Mouse (Mus musculus): Measurements from ENCODE around the gene Bend3. TPM values are rescaled to one million over a fixed set of nuclear protein-coding genes. Genes with fewer than 3 reads are reported as not detected.
"Not testable (repeated sequence)": the region's sequence is repeated elsewhere in the genome, so short reads cannot be mapped to it uniquely, and the experiment has no call there.

Gene Bend3
- polyA plus RNA-seq, 1 experiment from 2014 or later, result 7.7 TPM

GRCm38 (mm10) chr10:43516992-43517660, 38.5 kb downstream of the Bend3 start:
- Histone ChIP-seq H3K27me3 (ENCODE audit: low read depth, poor library complexity, severe bottlenecking) (no peaks in the 10 kb centered on the region), H3K27ac (replicated peaks) (peak overlapping the region; percentile 52), H3K36me3 (peaks cover 37% of the 10 kb centered on the region), H3K4me3 (no peak overlapping the region), H3K4me1 (no peaks in the 10 kb centered on the region), H3K9me3 (replicated peaks) (no peaks in the 10 kb centered on the region)
- no peak for DNase-seq (ENCODE audit: low spot score)
- WGBS, result 75% methylated on average over 6 of the region's 6 CpGs

- H3K27me3 ChIP-seq (ENCODE audit: low read depth, poor library complexity, severe bottlenecking), result no peaks in the 10 kb centered on the region
- DNase-seq (ENCODE audit: low spot score), result no peak
- H3K9me3 ChIP-seq (replicated peaks), result no peaks in the 10 kb centered on the region
- H3K36me3 ChIP-seq, result peaks cover 31% of the 10 kb centered on the region
- no peak overlapping the region for H3K4me3 ChIP-seq
- WGBS, result 76% methylated on average over 4 of the region's 4 CpGs
- H3K27ac ChIP-seq (replicated peaks), result no peak overlapping the region
- no peaks in the 10 kb centered on the region for H3K4me1 ChIP-seq
Measured at GRCm38 (mm10) chr10:43517836-43518235, 39.2 kb downstream of the Bend3 start.

- Histone ChIP-seq H3K36me3 (peaks cover 26% of the 10 kb centered on the region), H3K4me3 (no peak overlapping the region), H3K4me1 (no peaks in the 10 kb centered on the region), H3K27me3 (ENCODE audit: low read depth, poor library complexity, severe bottlenecking) (no peaks in the 10 kb centered on the region), H3K9me3 (replicated peaks) (no peaks in the 10 kb centered on the region), H3K27ac (replicated peaks) (no peak overlapping the region)
- DNase-seq (ENCODE audit: low spot score), result no peak
- WGBS, result 89% methylated on average over 13 of the region's 13 CpGs
Measured at GRCm38 (mm10) chr10:43518368-43518767, 39.7 kb downstream of the Bend3 start.

GRCm38 (mm10) chr10:43519977-43520376, 41.3 kb downstream of the Bend3 start:
- Histone ChIP-seq H3K27me3 (ENCODE audit: low read depth, poor library complexity, severe bottlenecking) (no peaks in the 10 kb centered on the region), H3K36me3 (peaks cover 18% of the 10 kb centered on the region), H3K9me3 (replicated peaks) (no peaks in the 10 kb centered on the region), H3K4me1 (no peaks in the 10 kb centered on the region), H3K27ac (replicated peaks) (no peak overlapping the region), H3K4me3 (no peak overlapping the region)
- DNase-seq (ENCODE audit: low spot score), result no peak
- WGBS, result 94% methylated on average over 2 of the region's 2 CpGs

GRCm38 (mm10) chr10:43523931-43524330, 45.3 kb downstream of the Bend3 start, which contains the start of gene Gm9803:
Gm9803 (plus strand) TSS chr10:43524084.
- H3K4me1 ChIP-seq, result peaks cover 33% of the 10 kb centered on the region
- DNase-seq (ENCODE audit: low spot score); H3K9me3 ChIP-seq (replicated peaks); H3K27me3 ChIP-seq (ENCODE audit: low read depth, poor library complexity, severe bottlenecking); H3K27ac ChIP-seq (replicated peaks); H3K4me3 ChIP-seq: not testable (repeated sequence)
- 96% methylated on average over 10 of the region's 10 CpGs for WGBS
- H3K36me3 ChIP-seq, result peaks cover 28% of the 10 kb centered on the region

- Histone ChIP-seq H3K27me3 (ENCODE audit: low read depth, poor library complexity, severe bottlenecking) (no peaks in the 10 kb centered on the region), H3K4me3 (peak overlapping the region; percentile 30; the same call in 1 of the 2 replicates), H3K4me1 (peaks cover 33% of the 10 kb centered on the region), H3K27ac (replicated peaks) (peak overlapping the region; percentile 91), H3K9me3 (replicated peaks) (no peaks in the 10 kb centered on the region), H3K36me3 (peaks cover 62% of the 10 kb centered on the region)
- peak; percentile 70 for DNase-seq (ENCODE audit: low spot score)
- 33% methylated on average over 15 of the region's 15 CpGs for WGBS
Measured at GRCm38 (mm10) chr10:43527283-43528269, 48.9 kb downstream of the Bend3 start.

GRCm38 (mm10) chr10:43534382-43534781, 55.8 kb downstream of the Bend3 start:
- Histone ChIP-seq H3K9me3 (replicated peaks) (no peaks in the 10 kb centered on the region), H3K27ac (replicated peaks) (no peak overlapping the region), H3K27me3 (ENCODE audit: low read depth, poor library complexity, severe bottlenecking) (no peaks in the 10 kb centered on the region), H3K4me3 (no peak overlapping the region), H3K36me3 (peaks cover 58% of the 10 kb centered on the region), H3K4me1 (peaks cover 3% of the 10 kb centered on the region)
- 98% methylated on average over 1 of the region's 1 CpGs for WGBS
- DNase-seq (ENCODE audit: low spot score), result no peak

- Histone ChIP-seq H3K4me1 (peaks cover 18% of the 10 kb centered on the region), H3K9me3 (replicated peaks) (no peaks in the 10 kb centered on the region), H3K36me3 (peaks cover 27% of the 10 kb centered on the region), H3K4me3 (no peak overlapping the region), H3K27me3 (ENCODE audit: low read depth, poor library complexity, severe bottlenecking) (no peaks in the 10 kb centered on the region), H3K27ac (replicated peaks) (no peak overlapping the region)
- WGBS, result 95% methylated on average over 7 of the region's 7 CpGs
- no peak for DNase-seq (ENCODE audit: low spot score)
Measured at GRCm38 (mm10) chr10:43537652-43538051, 59.0 kb downstream of the Bend3 start.

- WGBS, result 91% methylated on average over 5 of the region's 5 CpGs
- no peak for DNase-seq (ENCODE audit: low spot score)
- H3K9me3 ChIP-seq (replicated peaks), result no peaks in the 10 kb centered on the region
- no peak overlapping the region for H3K27ac ChIP-seq (replicated peaks)
- peaks cover 16% of the 10 kb centered on the region for H3K36me3 ChIP-seq
- peaks cover 18% of the 10 kb centered on the region for H3K4me1 ChIP-seq
- H3K27me3 ChIP-seq (ENCODE audit: low read depth, poor library complexity, severe bottlenecking), result no peaks in the 10 kb centered on the region
- no peak overlapping the region for H3K4me3 ChIP-seq
Measured at GRCm38 (mm10) chr10:43538831-43539230, 60.2 kb downstream of the Bend3 start.

- DNase-seq (ENCODE audit: low spot score), result no peak
- WGBS, result 23% methylated on average over 12 of the region's 12 CpGs
- H3K27me3 ChIP-seq (ENCODE audit: low read depth, poor library complexity, severe bottlenecking), result no peaks in the 10 kb centered on the region
- peak overlapping the region; percentile 89 for H3K27ac ChIP-seq (replicated peaks)
- peaks cover 18% of the 10 kb centered on the region for H3K4me1 ChIP-seq
- H3K36me3 ChIP-seq, result peaks cover 16% of the 10 kb centered on the region
- H3K4me3 ChIP-seq, result peak overlapping the region; percentile 91
- no peaks in the 10 kb centered on the region for H3K9me3 ChIP-seq (replicated peaks)
Measured at GRCm38 (mm10) chr10:43539746-43540310, 61.2 kb downstream of the Bend3 start.

GRCm38 (mm10) chr10:43540442-43541152, 62.0 kb downstream of the Bend3 start, which contains the start of gene 1700021F05Rik:
1700021F05Rik (minus strand) TSS chr10:43540994.
- no peaks in the 10 kb centered on the region for H3K27me3 ChIP-seq (ENCODE audit: low read depth, poor library complexity, severe bottlenecking)
- peak; percentile 96 for DNase-seq (ENCODE audit: low spot score)
- H3K27ac ChIP-seq (replicated peaks), result peak within 1 kb of the TSS; percentile 89
- WGBS, result under 1% methylated on average over 52 of the region's 56 CpGs
- H3K9me3 ChIP-seq (replicated peaks), result no peaks in the 10 kb centered on the region
- H3K4me3 ChIP-seq, result peak within 1 kb of the TSS; percentile 91
- H3K36me3 ChIP-seq, result peaks cover 10% of the 10 kb centered on the region
- peaks cover 18% of the 10 kb centered on the region for H3K4me1 ChIP-seq

- Histone ChIP-seq H3K9me3 (replicated peaks) (no peaks in the 10 kb centered on the region), H3K4me1 (peaks cover 18% of the 10 kb centered on the region), H3K36me3 (peaks cover 4% of the 10 kb centered on the region), H3K4me3 (peak overlapping the region; percentile 91), H3K27me3 (ENCODE audit: low read depth, poor library complexity, severe bottlenecking) (no peaks in the 10 kb centered on the region), H3K27ac (replicated peaks) (peak overlapping the region; percentile 89)
- no peak for DNase-seq (ENCODE audit: low spot score)
- WGBS, result 53% methylated on average over 8 of the region's 8 CpGs
Measured at GRCm38 (mm10) chr10:43541153-43541544, 62.5 kb downstream of the Bend3 start.
